Mouse (Mus musculus): Measurements from ENCODE around the gene Csf2rb2. TPM values are rescaled to one million over a fixed set of nuclear protein-coding genes. Genes with fewer than 3 reads are reported as not detected.

Gene Csf2rb2
- polyA plus RNA-seq, 1 experiment from 2014 or later: 0.43 TPM

DNA sequence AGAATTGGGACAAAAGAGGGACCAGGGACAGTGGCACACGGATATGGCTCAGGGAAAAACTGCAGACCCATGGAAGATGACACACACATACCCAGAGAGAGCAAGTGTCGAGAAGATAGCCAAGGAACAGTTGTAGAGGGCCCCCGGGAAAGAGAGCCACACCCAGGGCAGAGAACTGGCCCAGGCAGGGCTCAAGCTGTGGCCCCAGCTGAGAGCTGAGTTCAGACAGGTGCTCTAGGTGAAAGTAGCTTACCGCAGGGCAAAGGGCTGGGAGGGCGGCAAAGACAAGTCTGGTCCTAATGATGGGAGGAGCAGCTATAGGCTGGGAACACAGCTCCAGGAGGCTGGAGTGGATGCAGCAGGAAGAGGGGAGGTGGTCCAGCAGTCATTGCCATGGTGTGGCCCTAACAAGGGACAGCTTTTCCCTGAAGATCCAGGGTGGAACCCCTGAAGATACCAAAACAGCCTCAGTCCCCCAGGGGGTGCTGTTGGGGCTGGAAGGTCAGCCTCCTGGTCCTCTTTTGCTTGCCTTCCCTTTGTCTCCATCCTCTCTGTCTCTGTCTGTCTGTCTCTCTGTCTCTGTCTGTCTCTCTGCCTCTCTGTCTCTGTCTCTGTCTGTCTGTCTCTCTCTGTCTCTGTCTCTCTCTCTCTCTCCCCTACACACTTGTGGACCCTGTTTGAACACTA, 70.6 kb downstream of the Csf2rb2 start:
- WGBS: 56% methylated on average over 5 of the region's 5 CpGs
- no peaks in the 10 kb centered on the region for H3K36me3 ChIP-seq (ENCODE audit: control insufficient read depth, insufficient read depth)
- H3K4me1 ChIP-seq (ENCODE audit: control insufficient read depth, insufficient read depth, low read length): no peaks in the 10 kb centered on the region
- H3K27me3 ChIP-seq (ENCODE audit: control insufficient read depth, insufficient read depth, low read length): no peaks in the 10 kb centered on the region
- no peak overlapping the region for H3K9ac ChIP-seq (ENCODE audit: low read length)
- no peak for ATAC-seq (replicated peaks; ENCODE audit: extremely low read depth, insufficient read depth, low FRiP score)
- H3K9me3 ChIP-seq (replicated peaks; ENCODE audit: control insufficient read depth, low read length): no peaks in the 10 kb centered on the region
- H3K4me3 ChIP-seq (ENCODE audit: low read length): no peak overlapping the region
- H3K4me2 ChIP-seq (ENCODE audit: low read depth, low read length): no peak overlapping the region
- H3K27ac ChIP-seq (ENCODE audit: low read length): no peak overlapping the region

Small RNA genes lying within 50 kb of the gene (microRNA-seq; reads per million reads assigned to microRNA genes)
- gene Mir7676-1 (not detected), gene Mir7676-2 (not detected)

Other genes starting within 250 kb of the Csf2rb2 start
- gene Cacng2, start 185.7 kb downstream of the Csf2rb2 start, polyA plus RNA-seq (2015; fragmentation: Nextera tagmentation; extraction: Ambion mirVana): not detected in 2 replicates
- gene Ift27, start 131.6 kb downstream of the Csf2rb2 start, polyA plus RNA-seq (2015; fragmentation: Nextera tagmentation; extraction: Ambion mirVana): 37.1 and 46.4 TPM in 2 replicates
- 1.00 and 1.1 TPM in 2 replicates for gene Pvalb, start 99.3 kb downstream of the Csf2rb2 start, polyA plus RNA-seq (2015; fragmentation: Nextera tagmentation; extraction: Ambion mirVana)
- 4.9 and 5.3 TPM in 2 replicates for gene Ncf4, start 60.9 kb downstream of the Csf2rb2 start, polyA plus RNA-seq (2015; fragmentation: Nextera tagmentation; extraction: Ambion mirVana)
- 1.4 and 2.3 TPM in 2 replicates for gene Csf2rb, start 20.0 kb upstream of the Csf2rb2 start, polyA plus RNA-seq (2015; fragmentation: Nextera tagmentation; extraction: Ambion mirVana)
- not detected in 2 replicates for gene Tex33, start 90.2 kb upstream of the Csf2rb2 start, polyA plus RNA-seq (2015; fragmentation: Nextera tagmentation; extraction: Ambion mirVana)
- gene Tst, start 100.2 kb upstream of the Csf2rb2 start, polyA plus RNA-seq (2015; fragmentation: Nextera tagmentation; extraction: Ambion mirVana): 39.7 and 41.7 TPM in 2 replicates
- 1.9 and 2.1 TPM in 2 replicates for gene Mpst, start 100.7 kb upstream of the Csf2rb2 start, polyA plus RNA-seq (2015; fragmentation: Nextera tagmentation; extraction: Ambion mirVana)
- 18.9 and 22.6 TPM in 2 replicates for gene Kctd17, start 122.8 kb upstream of the Csf2rb2 start, polyA plus RNA-seq (2015; fragmentation: Nextera tagmentation; extraction: Ambion mirVana)
- gene Tmprss6, start 162.9 kb upstream of the Csf2rb2 start, polyA plus RNA-seq (2015; fragmentation: Nextera tagmentation; extraction: Ambion mirVana): 0.38 and 0.79 TPM in 2 replicates
- 1.8 and 4.9 TPM in 2 replicates for gene Il2rb, start 189.6 kb upstream of the Csf2rb2 start, polyA plus RNA-seq (2015; fragmentation: Nextera tagmentation; extraction: Ambion mirVana)
- 33.1 and 33.5 TPM in 2 replicates for gene C1qtnf6, start 225.7 kb upstream of the Csf2rb2 start, polyA plus RNA-seq (2015; fragmentation: Nextera tagmentation; extraction: Ambion mirVana)
- 0.09 TPM in 1 of 2 replicates, not detected in the other for gene Sstr3, start 239.0 kb upstream of the Csf2rb2 start, polyA plus RNA-seq (2015; fragmentation: Nextera tagmentation; extraction: Ambion mirVana)

Data from heart, embryonic 16.5 days (tissue).